Mouse (Mus musculus): ENCODE data around the gene Nkx2-4.

The Nkx2-4 gene

GRCm38 (mm10) chr2:147085072-147085870, at the start of gene Nkx2-4:
Gene Nkx2-4, minus strand, starts transcription at chr2:147085445.
- in situ Hi-C loops (cut with MboI; ENCODE audit: unreplicated experiment in 2 of 2) = no loop called here

GRCm38 (mm10) chr2:147127366-147127765, 42.1 kb upstream of the Nkx2-4 start:
- in situ Hi-C loops (cut with MboI; ENCODE audit: unreplicated experiment in 2 of 2) = no loop called here

- in situ Hi-C loops (cut with MboI; ENCODE audit: unreplicated experiment in 2 of 2) = no loop called here
These were observed 34.5 kb upstream of the Nkx2-4 start for GRCm38 (mm10) chr2:147119736-147120135.

- in situ Hi-C loops (cut with MboI; ENCODE audit: unreplicated experiment in 2 of 2) = no loop called here
These were observed 1.2 kb upstream of the Nkx2-4 start for GRCm38 (mm10) chr2:147086441-147086840.

- in situ Hi-C loops (cut with MboI; ENCODE audit: unreplicated experiment in 2 of 2) = no loop called here
These were observed 692 bp upstream of the Nkx2-4 start for GRCm38 (mm10) chr2:147085937-147086336.

- in situ Hi-C loops (cut with MboI; ENCODE audit: unreplicated experiment in 2 of 2) = no loop called here
These were observed 726 bp downstream of the Nkx2-4 start for GRCm38 (mm10) chr2:147084366-147085071.

GRCm38 (mm10) chr2:147083471-147084365, 1.5 kb downstream of the Nkx2-4 start:
- in situ Hi-C loops (cut with MboI; ENCODE audit: unreplicated experiment in 2 of 2) = no loop called here

GRCm38 (mm10) chr2:147082391-147082790, 2.9 kb downstream of the Nkx2-4 start:
- in situ Hi-C loops (cut with MboI; ENCODE audit: unreplicated experiment in 2 of 2) = no loop called here

GRCm38 (mm10) chr2:147074399-147074798, 10.8 kb downstream of the Nkx2-4 start:
- in situ Hi-C loops (cut with MboI; ENCODE audit: unreplicated experiment in 2 of 2) = no loop called here

GRCm38 (mm10) chr2:147073962-147074361, 11.3 kb downstream of the Nkx2-4 start:
- in situ Hi-C loops (cut with MboI; ENCODE audit: unreplicated experiment in 2 of 2) = no loop called here

GRCm38 (mm10) chr2:147070305-147070704, 14.9 kb downstream of the Nkx2-4 start:
- in situ Hi-C loops (cut with MboI; ENCODE audit: unreplicated experiment in 2 of 2) = no loop called here

- in situ Hi-C loops (cut with MboI; ENCODE audit: unreplicated experiment in 2 of 2) = no loop called here
These were observed 16.2 kb downstream of the Nkx2-4 start for GRCm38 (mm10) chr2:147069077-147069476.

GRCm38 (mm10) chr2:147067480-147068246, 17.6 kb downstream of the Nkx2-4 start:
- in situ Hi-C loops (cut with MboI; ENCODE audit: unreplicated experiment in 2 of 2) = no loop called here

- in situ Hi-C loops (cut with MboI; ENCODE audit: unreplicated experiment in 2 of 2) = loop anchor here in 1 of 2 experiments (10.0 kb wide), 1 partner anchor 1129 kb away; no protein-coding TSS in a partner anchor
These were observed 31.9 kb downstream of the Nkx2-4 start for GRCm38 (mm10) chr2:147053229-147053892.

GRCm38 (mm10) chr2:147047051-147047450, 38.2 kb downstream of the Nkx2-4 start:
- in situ Hi-C loops (cut with MboI; ENCODE audit: unreplicated experiment in 2 of 2) = no loop called here

GRCm38 (mm10) chr2:147035864-147036263, 49.4 kb downstream of the Nkx2-4 start:
- in situ Hi-C loops (cut with MboI; ENCODE audit: unreplicated experiment in 2 of 2) = no loop called here
